ENCODE assay signal across 12 mouse cellular contexts in genomic region chr11:106572958-106573357, GRCm38 (mm10). TPM values are rescaled to one million over a fixed set of nuclear protein-coding genes. Genes with fewer than 3 reads are reported as not detected.
DNase-seq lines count a peak whose midpoint lies in the region; ATAC-seq and TF ChIP-seq lines count a peak whose summit lies in the region.
"Had no signal": no experiment of that assay in that cellular context is flagged by ENCODE, and none has a peak within 500 bp of the region (broad histone marks: within the 10 kb centered on the region; RNA-seq: fewer than 3 reads in every experiment).

No protein-coding gene starts in this region.

- no peak for TF ChIP-seq POLR2A in ES-Bruce4 (IDR thresholded peaks at IDR 0.05; ENCODE audit: insufficient read depth, low read length)

- no peak for DNase-seq in kidney, postnatal 14 days
- no peak for DNase-seq in embryonic facial prominence, embryonic 14.5 days (ENCODE audit: low spot score)
- DNase-seq in left cerebral cortex, adult 8-10 months (ENCODE audit: low spot score in 2 of 2): no peak
- DNase-seq: embryo, embryonic 11 days; gastrocnemius, postnatal 10 days; right cerebral cortex, adult 18-20 months had no signal

- H3K4me2 ChIP-seq in kidney, embryonic 15.5 days: peak overlapping the region; percentile 4; the same call in 1 of the 2 replicates
- no peak overlapping the region for H3K4me2 ChIP-seq in embryonic facial prominence, embryonic 14.5 days (ENCODE audit: low read depth, low read length)
- H3K4me2 ChIP-seq in limb, embryonic 15.5 days: no peak overlapping the region
- H3K4me2 ChIP-seq: midbrain, embryonic 15.5 days had no signal

- H3K27ac ChIP-seq in kidney, embryonic 15.5 days: peak overlapping the region; percentile 34; the same call in 1 of the 2 replicates
- peak overlapping the region; percentile 63 for H3K27ac ChIP-seq in ES-Bruce4 (ENCODE audit: insufficient read depth, low read length)
- H3K27ac ChIP-seq in embryonic facial prominence, embryonic 14.5 days (replicated peaks; ENCODE audit: low read depth, low read length): peak overlapping the region; percentile 46; the same call in 1 of the 2 replicates
- peak overlapping the region; percentile 79 for H3K27ac ChIP-seq in limb, embryonic 15.5 days
- H3K27ac ChIP-seq: midbrain, embryonic 15.5 days had no signal

- H3K27me3 ChIP-seq in kidney, embryonic 15.5 days: no peaks in the 10 kb centered on the region
- H3K27me3 ChIP-seq in ES-Bruce4 (ENCODE audit: control insufficient read depth, insufficient read depth, low read length, poor library complexity, severe bottlenecking): no peaks in the 10 kb centered on the region
- H3K27me3 ChIP-seq in embryonic facial prominence, embryonic 14.5 days (replicated peaks; ENCODE audit: control insufficient read depth, insufficient read depth, low read length): no peaks in the 10 kb centered on the region
- H3K27me3 ChIP-seq in limb, embryonic 15.5 days: no peaks in the 10 kb centered on the region
- H3K27me3 ChIP-seq: midbrain, embryonic 15.5 days had no signal

- H3K9me3 ChIP-seq in kidney, embryonic 15.5 days (replicated peaks): no peaks in the 10 kb centered on the region
- H3K9me3 ChIP-seq in ES-Bruce4 (replicated peaks; ENCODE audit: control insufficient read depth, insufficient read depth, low read length, poor library complexity, severe bottlenecking): no peaks in the 10 kb centered on the region
- H3K9me3 ChIP-seq in embryonic facial prominence, embryonic 14.5 days (ENCODE audit: control insufficient read depth, low read length): no peaks in the 10 kb centered on the region
- H3K9me3 ChIP-seq in limb, embryonic 15.5 days: no peaks in the 10 kb centered on the region
- H3K9me3 ChIP-seq: midbrain, embryonic 15.5 days had no signal

- no peak for TF ChIP-seq CTCF in ES-Bruce4 (IDR thresholded peaks at IDR 0.05; ENCODE audit: low read depth, low read length)

- WGBS in kidney, embryonic 15.5 days: 41% methylated on average over 9 of the region's 9 CpGs
- WGBS in embryonic facial prominence, embryonic 14.5 days: 58% methylated on average over 9 of the region's 9 CpGs
- 40% methylated on average over 9 of the region's 9 CpGs for WGBS in limb, embryonic 15.5 days

- H3K9ac ChIP-seq in kidney, embryonic 15.5 days: no peak overlapping the region
- no peak overlapping the region for H3K9ac ChIP-seq in ES-Bruce4 (ENCODE audit: low read depth, poor library complexity, severe bottlenecking)
- no peak overlapping the region for H3K9ac ChIP-seq in embryonic facial prominence, embryonic 14.5 days (ENCODE audit: low read depth, low read length)
- no peak overlapping the region for H3K9ac ChIP-seq in limb, embryonic 15.5 days
- H3K9ac ChIP-seq: midbrain, embryonic 15.5 days had no signal

- peaks cover 35% of the 10 kb centered on the region for H3K4me1 ChIP-seq in kidney, embryonic 15.5 days
- H3K4me1 ChIP-seq in ES-Bruce4 (ENCODE audit: control insufficient read depth, insufficient read depth, low read length): peaks cover 10% of the 10 kb centered on the region
- peaks cover 18% of the 10 kb centered on the region for H3K4me1 ChIP-seq in embryonic facial prominence, embryonic 14.5 days (ENCODE audit: control insufficient read depth, insufficient read depth, low read length)
- H3K4me1 ChIP-seq in limb, embryonic 15.5 days: peaks cover 29% of the 10 kb centered on the region

- ATAC-seq in kidney, embryonic 15.5 days (replicated peaks; ENCODE audit: low FRiP score): no peak
- ATAC-seq in embryonic facial prominence, embryonic 14.5 days (ENCODE audit: low read depth): no peak
- ATAC-seq in limb, embryonic 15.5 days (ENCODE audit: insufficient number of reproducible peaks, low FRiP score, low TSS enrichment, low read depth): no peak
- ATAC-seq in activated CD4-positive, CD25-positive, alpha-beta regulatory T cell, adult 4 months: no peak
- ATAC-seq: midbrain, embryonic 15.5 days had no signal

- H3K36me3 ChIP-seq in kidney, embryonic 15.5 days: peaks cover 5% of the 10 kb centered on the region
- no peaks in the 10 kb centered on the region for H3K36me3 ChIP-seq in ES-Bruce4 (ENCODE audit: control insufficient read depth, insufficient read depth, low read length, poor library complexity, severe bottlenecking)
- H3K36me3 ChIP-seq in embryonic facial prominence, embryonic 14.5 days (ENCODE audit: control insufficient read depth, insufficient read depth, low read length): peaks cover 5% of the 10 kb centered on the region; the same call in 1 of the 2 replicates
- 0 out of 2 replicates have a peak, but pooled peaks cover 4% of the 10 kb centered on the region for H3K36me3 ChIP-seq in limb, embryonic 15.5 days
- H3K36me3 ChIP-seq: midbrain, embryonic 15.5 days had no signal

- no peak for TF ChIP-seq EP300 in ES-Bruce4 (IDR thresholded peaks at IDR 0.05; ENCODE audit: insufficient read depth, low read depth, low read length)

- no peak overlapping the region for H3K4me3 ChIP-seq in kidney, embryonic 15.5 days (replicated peaks)
- no peak overlapping the region for H3K4me3 ChIP-seq in ES-Bruce4 (ENCODE audit: low read depth, low read length)
- H3K4me3 ChIP-seq in embryonic facial prominence, embryonic 14.5 days (ENCODE audit: low read depth, low read length): no peak overlapping the region
- no peak overlapping the region for H3K4me3 ChIP-seq in limb, embryonic 15.5 days
- H3K4me3 ChIP-seq: left cerebral cortex, adult 2 months; midbrain, embryonic 15.5 days had no signal

RNA-seq across cellular contexts. Expression of gene Tex2, which starts 40.3 kb away (rescaled TPM):
- 8.5 and 9.3 TPM in 2 replicates for polyA plus RNA-seq in kidney, embryonic 15.5 days (2015; fragmentation: Nextera tagmentation; extraction: Ambion mirVana)
- 28.8 and 31.3 TPM in 2 replicates for polyA plus RNA-seq in ES-Bruce4 (2011; ENCODE audit: insufficient read depth, insufficient read length, low read depth, missing spikeins)
- polyA plus RNA-seq in embryonic facial prominence, embryonic 14.5 days (2014; fragmentation: Nextera tagmentation; extraction: Ambion mirVana): 11.0 and 12.0 TPM in 2 replicates
- polyA plus RNA-seq in limb, embryonic 15.5 days (2015; fragmentation: Nextera tagmentation; extraction: Ambion mirVana): 10.4 and 10.9 TPM in 2 replicates
- total RNA-seq in left cerebral cortex, adult 8-10 months (2022): 100 to 1,000 TPM; 112 to 137 (median 119) TPM
- 10 to 100 TPM; 25.6 to 32.9 TPM for polyA plus RNA-seq in activated CD4-positive, CD25-positive, alpha-beta regulatory T cell, adult 4 months (2017; shearing (Covaris generic))
